Mouse (Mus musculus) liver, embryonic 12.5 days (tissue): ENCODE measurements around the gene Vmn2r113. TPM values are rescaled to one million over a fixed set of nuclear protein-coding genes. Genes with fewer than 3 reads are reported as not detected.
"Not testable (repeated sequence)": the region's sequence is repeated elsewhere in the genome, so short reads cannot be mapped to it uniquely, and the experiment has no call there.

Experiments used
- ATAC-seq: fragments of 200-750 bp; cut with Nextera tagmentation; 2 replicates; pipeline ENCODE4 v1.8.0; 2017; ENCODE audit warnings: moderate number of reproducible peaks, mild to moderate bottlenecking, moderate library complexity
- H3K27ac ChIP-seq: fragments of 300-500 bp; sonication (generic); 2 replicates; pipeline ENCODE4 v1.5.1; 2016; ENCODE audit warnings: mild to moderate bottlenecking
- H3K27me3 ChIP-seq: fragments of 300-500 bp; sonication (generic); replicated peaks from 2 replicates; pipeline ENCODE4 v1.6.1; 2016; ENCODE audit warnings: mild to moderate bottlenecking, moderate library complexity
- H3K36me3 ChIP-seq: fragments of 300-500 bp; sonication (generic); 2 replicates; pipeline ENCODE4 v1.6.1; 2016; ENCODE audit warnings: mild to moderate bottlenecking, moderate library complexity
- H3K4me1 ChIP-seq: fragments of 300-500 bp; sonication (generic); 2 replicates; pipeline ENCODE4 v1.6.1; 2016
- H3K4me2 ChIP-seq: fragments of 300-500 bp; sonication (generic); 2 replicates; pipeline ENCODE4 v1.6.1; 2016; ENCODE audit warnings: mild to moderate bottlenecking, moderate library complexity
- H3K4me3 ChIP-seq: fragments of 300-500 bp; sonication (generic); 2 replicates; pipeline ENCODE4 v1.5.1; 2016; ENCODE audit warnings: mild to moderate bottlenecking, moderate library complexity
- H3K9ac ChIP-seq: fragments of 300-500 bp; sonication (generic); 2 replicates; pipeline ENCODE4 v1.6.1; 2016; ENCODE audit warnings: mild to moderate bottlenecking, moderate library complexity
- H3K9me3 ChIP-seq: fragments of 300-500 bp; sonication (generic); replicated peaks from 2 replicates; pipeline ENCODE4 v1.6.1; 2016; ENCODE audit warnings: mild to moderate bottlenecking, moderate library complexity
- WGBS: fragments of 180-500 bp; shearing (Covaris S2); methylation state at CpG from one replicate; pipeline ENCODE4 v1.1.7; 2016; ENCODE audit not compliant: insufficient replicate concordance; 5-methylcytosine and 5-hydroxymethylcytosine counted together
- polyA plus RNA-seq: library from polyadenylated mRNA; unstranded; fragments of >200 nt; fragmentation: Nextera tagmentation; extraction: Ambion mirVana; gene quantifications from 2 replicates; pipeline ENCODE4 v1.2.1, GENCODE M21; 2016

The Vmn2r113 gene
- not detected in 2 replicates for polyA plus RNA-seq

GRCm38 (mm10) chr17:22942684-22943083, at the start of gene Vmn2r113:
Gene Vmn2r113 (plus strand): TSS chr17:22942984.
- H3K27me3 ChIP-seq, H3K36me3 ChIP-seq, H3K4me2 ChIP-seq, H3K27ac ChIP-seq, H3K9me3 ChIP-seq, H3K4me1 ChIP-seq, H3K9ac ChIP-seq, H3K4me3 ChIP-seq, ATAC-seq: not testable (repeated sequence)
- no CpG with 5 or more reads among the region's 4 CpGs for WGBS

Other genes starting within 250 kb of the Vmn2r113 start
- gene Zfp945, start 75.8 kb upstream of the Vmn2r113 start, polyA plus RNA-seq, result 3.0 and 3.4 TPM in 2 replicates
- not detected in 2 replicates for gene Vmn2r-ps130, start 118.2 kb downstream of the Vmn2r113 start, polyA plus RNA-seq